Mouse (Mus musculus) testis, adult 2 months (tissue): ENCODE data around the gene Galnt2.

Experiments
- CTCF ChIP-seq: fragments of 200-500 bp; IDR thresholded peaks from 2 replicates; pipeline ENCODE4 v1.5.1; 2012; ENCODE audit warnings: low read depth, mild to moderate bottlenecking, inconsistent platforms, low read length, moderate library complexity; ENCODE audit not compliant: control insufficient read depth, insufficient read depth, insufficient replicate concordance
- POLR2A ChIP-seq: fragments of 200-500 bp; IDR thresholded peaks from 2 replicates; pipeline ENCODE4 v1.6.1; 2012; ENCODE audit warnings: low read depth, mild to moderate bottlenecking, inconsistent platforms, low read length, moderate library complexity; ENCODE audit not compliant: control insufficient read depth

- TF ChIP-seq CTCF (no peak), POLR2A (no peak)
Observed at GRCm38 (mm10) chr8:124196195-124196594, 35.0 kb upstream of the Galnt2 start.
